Mouse (Mus musculus): ENCODE results near the gene Klhdc1. TPM values are rescaled to one million over a fixed set of nuclear protein-coding genes. Genes with fewer than 3 reads are reported as not detected.

The Klhdc1 gene
- total and polyA plus RNA-seq, 3 experiments = 0.23 to 1.1 TPM; not detected in 1

- Histone ChIP-seq H3K27me3 (ENCODE audit: control insufficient read depth in 1 of 2, insufficient read depth in 2 of 2, low read length in 2 of 2) (no peaks in the 10 kb centered on the region; a peak in 1 of 4 replicates), H3K9ac (ENCODE audit: control insufficient read depth, low read depth, low read length, poor library complexity, severe bottlenecking) (no peak overlapping the region), H3K27ac (ENCODE audit: control insufficient read depth, low read depth, low read length) (no peak overlapping the region), H3K4me3 (ENCODE audit: control insufficient read depth in 1 of 2, insufficient read depth in 1 of 2, low read depth in 2 of 2, low read length in 2 of 2) (no peak overlapping the region), H3K4me1 (ENCODE audit: control insufficient read depth in 1 of 2, insufficient read depth in 2 of 2, low read length in 2 of 2) (no peaks in the 10 kb centered on the region), H3K36me3 (ENCODE audit: control insufficient read depth in 1 of 2, insufficient read depth in 2 of 2, low read length in 2 of 2) (no peaks in the 10 kb centered on the region), H3K9me3 (replicated peaks; ENCODE audit: insufficient read depth, low read length) (no peaks in the 10 kb centered on the region), H3K79me2 (ENCODE audit: control insufficient read depth, insufficient read depth, low read length, poor library complexity) (no peaks in the 10 kb centered on the region)
- no peak for TF ChIP-seq HCFC1 (IDR thresholded peaks at IDR 0.05; ENCODE audit: low read depth, low read length)
- no peak for TF ChIP-seq ELF1 (IDR thresholded peaks at IDR 0.05; ENCODE audit: low read depth, low read length)
- no peak for TF ChIP-seq CTCF (IDR thresholded peaks at IDR 0.05 in 2 of 3, conservative IDR thresholded peaks at IDR 0.05 in 1 of 3; ENCODE audit: control insufficient read depth in 1 of 3, insufficient read depth in 1 of 3, low read depth in 2 of 3, low read length in 3 of 3, poor library complexity in 1 of 3, severe bottlenecking in 1 of 3)
- TF ChIP-seq MAFK (IDR thresholded peaks at IDR 0.05; ENCODE audit: borderline replicate concordance, low read depth, low read length) = no peak
- TF ChIP-seq MAX (IDR thresholded peaks at IDR 0.05; ENCODE audit: low read length) = no peak
- TF ChIP-seq ZC3H11A (IDR thresholded peaks at IDR 0.05; ENCODE audit: low read depth, low read length) = no peak
- TF ChIP-seq ETS1 (IDR thresholded peaks at IDR 0.05; ENCODE audit: low read depth, low read length) = no peak
- TF ChIP-seq MEF2A (IDR thresholded peaks at IDR 0.05; ENCODE audit: extremely low read depth, insufficient replicate concordance, low read depth, low read length, poor library complexity, severe bottlenecking) = no peak
- no peak for DNase-seq (ENCODE audit: low read depth, low spot score)
These were observed 42.2 kb downstream of the Klhdc1 start for GRCm38 (mm10) chr12:69283146-69283545.

- H3K4me1 ChIP-seq (ENCODE audit: control insufficient read depth in 1 of 2, insufficient read depth in 2 of 2, low read length in 2 of 2) = peaks cover 2% of the 10 kb centered on the region in 2 experiments; a peak in 1 of 4 replicates
- H3K36me3 ChIP-seq (ENCODE audit: control insufficient read depth in 1 of 2, insufficient read depth in 2 of 2, low read length in 2 of 2) = peaks cover 0 to 2% of the 10 kb centered on the region in 2 experiments; a peak in 1 of 4 replicates
- no peaks in the 10 kb centered on the region for H3K79me2 ChIP-seq (ENCODE audit: control insufficient read depth, insufficient read depth, low read length, poor library complexity)
- DNase-seq (ENCODE audit: low read depth, low spot score) = no peak
- H3K27me3 ChIP-seq (ENCODE audit: control insufficient read depth in 1 of 2, insufficient read depth in 2 of 2, low read length in 2 of 2) = no peaks in the 10 kb centered on the region; a peak in 1 of 4 replicates
- H3K9me3 ChIP-seq (replicated peaks; ENCODE audit: insufficient read depth, low read length) = no peaks in the 10 kb centered on the region
- no peak overlapping the region for H3K9ac ChIP-seq (ENCODE audit: control insufficient read depth, low read depth, low read length, poor library complexity, severe bottlenecking)
- H3K27ac ChIP-seq (ENCODE audit: control insufficient read depth, low read depth, low read length) = no peak overlapping the region
- H3K4me3 ChIP-seq (ENCODE audit: control insufficient read depth in 1 of 2, insufficient read depth in 1 of 2, low read depth in 2 of 2, low read length in 2 of 2) = no peak overlapping the region
- TF ChIP-seq TAL1 (IDR thresholded peaks at IDR 0.05; ENCODE audit: low read length) = no peak
These were observed 46.6 kb downstream of the Klhdc1 start for GRCm38 (mm10) chr12:69287535-69287934.

GRCm38 (mm10) chr12:69288699-69289098, 47.7 kb downstream of the Klhdc1 start:
- Histone ChIP-seq H3K4me1 (ENCODE audit: control insufficient read depth in 1 of 2, insufficient read depth in 2 of 2, low read length in 2 of 2) (peaks cover 2 to 6% of the 10 kb centered on the region in 2 experiments; a peak in 3 of 4 replicates), H3K4me3 (ENCODE audit: control insufficient read depth in 1 of 2, insufficient read depth in 1 of 2, low read depth in 2 of 2, low read length in 2 of 2) (no peak overlapping the region), H3K79me2 (ENCODE audit: control insufficient read depth, insufficient read depth, low read length, poor library complexity) (no peaks in the 10 kb centered on the region), H3K9ac (ENCODE audit: control insufficient read depth, low read depth, low read length, poor library complexity, severe bottlenecking) (no peak overlapping the region), H3K9me3 (replicated peaks; ENCODE audit: insufficient read depth, low read length) (no peaks in the 10 kb centered on the region), H3K27ac (ENCODE audit: control insufficient read depth, low read depth, low read length) (no peak overlapping the region), H3K36me3 (ENCODE audit: control insufficient read depth in 1 of 2, insufficient read depth in 2 of 2, low read length in 2 of 2) (peaks cover 0 to 4% of the 10 kb centered on the region in 2 experiments; a peak in 1 of 4 replicates), H3K27me3 (ENCODE audit: control insufficient read depth in 1 of 2, insufficient read depth in 2 of 2, low read length in 2 of 2) (no peaks in the 10 kb centered on the region)
- DNase-seq (ENCODE audit: low read depth, low spot score) = no peak
- TF ChIP-seq POLR2AphosphoS5 (IDR thresholded peaks at IDR 0.05; ENCODE audit: borderline replicate concordance, low read depth, low read length) (no peak), ZNF384 (IDR thresholded peaks at IDR 0.05; ENCODE audit: low read depth, low read length) (no peak), MAX (IDR thresholded peaks at IDR 0.05; ENCODE audit: low read length) (no peak), NELFE (IDR thresholded peaks at IDR 0.05; ENCODE audit: low read depth, low read length) (no peak), BHLHE40 (IDR thresholded peaks at IDR 0.05; ENCODE audit: borderline replicate concordance, low read depth, low read length) (no peak), JUND (IDR thresholded peaks at IDR 0.05; ENCODE audit: low read depth, low read length) (no peak)

All from MEL (cell line).